Comparison of ENCODE assay signal across 9 mouse cellular contexts in genomic region chr7:111249606-111250005, GRCm38 (mm10).
DNase-seq lines count a peak whose midpoint lies in the region; ATAC-seq and TF ChIP-seq lines count a peak whose summit lies in the region.
"Had no signal": no experiment of that assay in that cellular context is flagged by ENCODE, and none has a peak within 500 bp of the region (broad histone marks: within the 10 kb centered on the region; RNA-seq: fewer than 3 reads in every experiment).

No protein-coding gene starts in this region.

- ATAC-seq in G1E (ENCODE audit: extremely low read depth, insufficient number of reproducible peaks, low FRiP score, poor library complexity, severe bottlenecking): no peak
- ATAC-seq in embryonic facial prominence, embryonic 11.5 days (replicated peaks; ENCODE audit: insufficient number of reproducible peaks, low FRiP score, low TSS enrichment, low read depth): no peak
- no peak for ATAC-seq in heart, postnatal 0 days (ENCODE audit: insufficient read depth, low read depth)
- peak; percentile 99 for ATAC-seq in megakaryocyte progenitor cell, adult 5-6 weeks (replicated peaks; ENCODE audit: poor library complexity)
- no peak for ATAC-seq in activated CD4-positive, CD25-positive, alpha-beta regulatory T cell, adult 4 months

- no peaks in the 10 kb centered on the region for H3K4me1 ChIP-seq in G1E (ENCODE audit: insufficient read depth, low read depth, low read length)
- no peaks in the 10 kb centered on the region for H3K4me1 ChIP-seq in embryonic facial prominence, embryonic 11.5 days (ENCODE audit: control insufficient read depth, insufficient read depth, low read length)
- H3K4me1 ChIP-seq in heart, postnatal 0 days (ENCODE audit: control insufficient read depth, insufficient read depth): no peaks in the 10 kb centered on the region
- H3K4me1 ChIP-seq: lung, embryonic 15.5 days had no signal

- H3K9me3 ChIP-seq in G1E (replicated peaks): no peaks in the 10 kb centered on the region
- H3K9me3 ChIP-seq in embryonic facial prominence, embryonic 11.5 days (replicated peaks; ENCODE audit: control insufficient read depth, low read length): no peaks in the 10 kb centered on the region
- no peaks in the 10 kb centered on the region for H3K9me3 ChIP-seq in heart, postnatal 0 days (replicated peaks; ENCODE audit: control insufficient read depth, low read length)
- H3K9me3 ChIP-seq: lung, embryonic 15.5 days had no signal

- DNase-seq in G1E (ENCODE audit: low spot score): no peak
- peak; percentile 93 for DNase-seq in adrenal gland, postnatal 14 days
- DNase-seq in embryonic facial prominence, embryonic 11.5 days (ENCODE audit: low spot score): peak; percentile 74
- DNase-seq in heart, postnatal 0 days (ENCODE audit: low spot score): no peak
- peak; percentile 87 to 89 for DNase-seq in layer of hippocampus, postnatal 10 days (ENCODE audit: low spot score in 2 of 2)
- DNase-seq in right cerebral cortex, postnatal 4 days: peak; percentile 82

- no peak overlapping the region for H3K4me2 ChIP-seq in embryonic facial prominence, embryonic 11.5 days (ENCODE audit: low read depth, low read length)
- H3K4me2 ChIP-seq in heart, postnatal 0 days (ENCODE audit: low read depth, low read length): no peak overlapping the region
- H3K4me2 ChIP-seq: lung, embryonic 15.5 days had no signal

- H3K9ac ChIP-seq in embryonic facial prominence, embryonic 11.5 days (replicated peaks; ENCODE audit: low read length): no peak overlapping the region
- no peak overlapping the region for H3K9ac ChIP-seq in heart, postnatal 0 days (replicated peaks; ENCODE audit: low read depth, low read length)
- H3K9ac ChIP-seq: lung, embryonic 15.5 days had no signal

- no peaks in the 10 kb centered on the region for H3K36me3 ChIP-seq in G1E (replicated peaks)
- no peaks in the 10 kb centered on the region for H3K36me3 ChIP-seq in embryonic facial prominence, embryonic 11.5 days (replicated peaks; ENCODE audit: control insufficient read depth, insufficient read depth, low read depth, low read length)
- H3K36me3 ChIP-seq in heart, postnatal 0 days (replicated peaks; ENCODE audit: control insufficient read depth, insufficient read depth, low read length): no peaks in the 10 kb centered on the region
- H3K36me3 ChIP-seq: lung, embryonic 15.5 days had no signal

- TF ChIP-seq CTCF in G1E (IDR thresholded peaks at IDR 0.05; ENCODE audit: low read depth, low read length): peak; percentile 85
- peak; percentile 94 for TF ChIP-seq CTCF in heart, postnatal 0 days (IDR thresholded peaks at IDR 0.05; ENCODE audit: low read depth)

- H3K4me3 ChIP-seq in G1E (ENCODE audit: low read depth, low read length): no peak overlapping the region
- no peak overlapping the region for H3K4me3 ChIP-seq in embryonic facial prominence, embryonic 11.5 days (ENCODE audit: low read depth, low read length)
- H3K4me3 ChIP-seq in heart, postnatal 0 days (ENCODE audit: low read depth, low read length): no peak overlapping the region
- H3K4me3 ChIP-seq: lung, embryonic 15.5 days had no signal

- H3K27me3 ChIP-seq in G1E (ENCODE audit: insufficient read depth, low read length): no peaks in the 10 kb centered on the region
- H3K27me3 ChIP-seq in embryonic facial prominence, embryonic 11.5 days (ENCODE audit: control insufficient read depth, insufficient read depth, low read length): no peaks in the 10 kb centered on the region
- no peaks in the 10 kb centered on the region for H3K27me3 ChIP-seq in heart, postnatal 0 days (ENCODE audit: control insufficient read depth, insufficient read depth, low read length)
- H3K27me3 ChIP-seq: lung, embryonic 15.5 days had no signal

- no peak overlapping the region for H3K27ac ChIP-seq in embryonic facial prominence, embryonic 11.5 days (replicated peaks; ENCODE audit: low read depth, low read length)
- H3K27ac ChIP-seq in heart, postnatal 0 days (ENCODE audit: low read depth): no peak overlapping the region
- H3K27ac ChIP-seq: lung, embryonic 15.5 days had no signal

- TF ChIP-seq EP300 in heart, postnatal 0 days (IDR thresholded peaks at IDR 0.05; ENCODE audit: low read depth): no peak

- 37% methylated on average over 5 of the region's 5 CpGs for WGBS in embryonic facial prominence, embryonic 11.5 days
- 36% methylated on average over 5 of the region's 5 CpGs for WGBS in heart, postnatal 0 days

Comparison
In these comparisons a context has a peak if more than half of its experiments do, and no peak if none do; other contexts are left out.
1. DNase-seq: peak in adrenal gland, postnatal 14 days (single experiment), embryonic facial prominence, embryonic 11.5 days (single experiment), layer of hippocampus, postnatal 10 days (2 of 2) and right cerebral cortex, postnatal 4 days (single experiment); none in G1E (single experiment) and heart, postnatal 0 days (single experiment).